8 mouse cellular contexts compared by ENCODE assay signal in the genomic region with DNA sequence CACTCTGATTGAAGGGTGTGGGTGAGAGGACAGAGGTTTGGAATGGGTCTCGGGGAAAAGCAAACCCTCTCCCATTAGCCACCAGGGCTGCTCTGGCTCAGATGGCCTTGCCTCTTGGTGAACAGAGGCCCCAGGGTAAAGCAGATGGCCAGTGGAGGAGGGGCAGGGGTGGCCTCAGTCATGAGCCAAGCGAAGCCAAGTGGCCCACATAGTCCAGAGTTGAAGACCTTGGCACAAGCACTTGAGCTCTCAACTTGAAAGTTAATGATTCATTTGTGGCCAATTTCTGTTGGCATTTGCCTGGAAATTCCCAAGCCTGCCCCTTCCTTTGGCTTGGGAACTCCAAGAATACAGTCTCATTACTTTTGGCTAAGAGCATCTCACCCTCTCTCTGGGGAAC. TPM values are rescaled to one million over a fixed set of nuclear protein-coding genes. Genes with fewer than 3 reads are reported as not detected.
DNase-seq lines count a peak whose midpoint lies in the region; ATAC-seq lines count a peak whose summit lies in the region.

No protein-coding gene starts in this region.

- no peak overlapping the region for H3K4me3 ChIP-seq in midbrain, embryonic 10.5 days
- no peak overlapping the region for H3K4me3 ChIP-seq in midbrain, embryonic 15.5 days
- H3K4me3 ChIP-seq in hindbrain, embryonic 13.5 days = no peak overlapping the region
- H3K4me3 ChIP-seq in macrophage (ENCODE audit: inconsistent target) = no peak overlapping the region

- H3K36me3 ChIP-seq in midbrain, embryonic 10.5 days = peaks cover 6% of the 10 kb centered on the region; the same call in 1 of the 2 replicates
- H3K36me3 ChIP-seq in midbrain, embryonic 15.5 days (replicated peaks) = no peaks in the 10 kb centered on the region
- H3K36me3 ChIP-seq in hindbrain, embryonic 13.5 days = no peaks in the 10 kb centered on the region
- H3K36me3 ChIP-seq in macrophage (ENCODE audit: inconsistent target) = no peaks in the 10 kb centered on the region

- no peaks in the 10 kb centered on the region for H3K27me3 ChIP-seq in midbrain, embryonic 10.5 days (ENCODE audit: low read depth, poor library complexity, severe bottlenecking)
- no peaks in the 10 kb centered on the region for H3K27me3 ChIP-seq in midbrain, embryonic 15.5 days (replicated peaks)
- no peaks in the 10 kb centered on the region for H3K27me3 ChIP-seq in hindbrain, embryonic 13.5 days

- peak; percentile 93 for DNase-seq in heart, adult 11 months
- no peak for DNase-seq in heart, adult 18-20 months
- no peak for DNase-seq in midbrain, embryonic 10.5 days (ENCODE audit: low spot score)
- no peak for DNase-seq in thymus, postnatal 0 days (ENCODE audit: low spot score)

- no peak for ATAC-seq in midbrain, embryonic 15.5 days (replicated peaks)
- ATAC-seq in hindbrain, embryonic 13.5 days (ENCODE audit: low FRiP score) = no peak
- ATAC-seq in erythroid progenitor cell, adult 5-6 weeks (replicated peaks; ENCODE audit: low FRiP score, poor library complexity, severe bottlenecking) = no peak

- no peak overlapping the region for H3K4me2 ChIP-seq in midbrain, embryonic 15.5 days
- no peak overlapping the region for H3K4me2 ChIP-seq in hindbrain, embryonic 13.5 days

- peak overlapping the region; percentile 61 for H3K27ac ChIP-seq in midbrain, embryonic 10.5 days (replicated peaks)
- H3K27ac ChIP-seq in midbrain, embryonic 15.5 days = no peak overlapping the region
- peak overlapping the region; percentile 42 for H3K27ac ChIP-seq in hindbrain, embryonic 13.5 days
- H3K27ac ChIP-seq in macrophage = peak overlapping the region; percentile 28

- peaks cover 100% of the 10 kb centered on the region for H3K4me1 ChIP-seq in midbrain, embryonic 10.5 days
- H3K4me1 ChIP-seq in midbrain, embryonic 15.5 days = peaks cover 98% of the 10 kb centered on the region
- H3K4me1 ChIP-seq in hindbrain, embryonic 13.5 days (replicated peaks) = peaks cover 100% of the 10 kb centered on the region

- H3K9me3 ChIP-seq in midbrain, embryonic 10.5 days (replicated peaks) = no peaks in the 10 kb centered on the region
- no peaks in the 10 kb centered on the region for H3K9me3 ChIP-seq in midbrain, embryonic 15.5 days
- no peaks in the 10 kb centered on the region for H3K9me3 ChIP-seq in hindbrain, embryonic 13.5 days

- no peak overlapping the region for H3K9ac ChIP-seq in midbrain, embryonic 15.5 days
- H3K9ac ChIP-seq in hindbrain, embryonic 13.5 days = no peak overlapping the region

- peaks cover 100% of the 10 kb centered on the region for H3K79me2 ChIP-seq in macrophage (ENCODE audit: inconsistent target)

- WGBS in midbrain, embryonic 10.5 days = 80% methylated on average over 2 of the region's 2 CpGs
- WGBS in midbrain, embryonic 15.5 days = 57% methylated on average over 2 of the region's 2 CpGs
- WGBS in hindbrain, embryonic 13.5 days = 50% methylated on average over 2 of the region's 2 CpGs
- WGBS in macrophage (ENCODE audit: missing documents) = 96% methylated on average over 2 of the region's 2 CpGs

RNA-seq across cellular contexts. Expression of gene Zmiz1, which starts 37.1 kb away (rescaled TPM):
- total RNA-seq in heart, adult 18-20 months (2021) = 10 to 100 TPM; 32.5 to 38.5 TPM
- polyA plus RNA-seq in midbrain, embryonic 10.5 days (2016; fragmentation: Nextera tagmentation; extraction: Ambion mirVana) = 42.2 and 55.8 TPM in 2 replicates
- 77.3 and 78.8 TPM in 2 replicates for polyA plus RNA-seq in midbrain, embryonic 15.5 days (2015; fragmentation: Nextera tagmentation; extraction: Ambion mirVana)
- 58.5 and 65.3 TPM in 2 replicates for polyA plus RNA-seq in hindbrain, embryonic 13.5 days (2015; fragmentation: Nextera tagmentation; extraction: Ambion mirVana)
- total RNA-seq in macrophage (2018; cell fraction: chromatin; rRNA removed) = 100 to 1,000 TPM; 201 to 426 (median 339) TPM
- 100 to 1,000 TPM; 130 to 224 (median 189) TPM for total RNA-seq in macrophage (2018; cell fraction: cytosol; rRNA removed)
- total RNA-seq in macrophage (2018; cell fraction: nucleus; rRNA removed) = 100 to 1,000 TPM; 176 to 364 (median 261) TPM
- polyA plus RNA-seq in macrophage (2018) = 74.5 to 135 TPM (median 101 TPM) in 3 replicates
- polyA plus RNA-seq in thymus, postnatal 0 days (2015; fragmentation: Nextera tagmentation; extraction: Ambion mirVana) = 19.9 and 26.4 TPM in 2 replicates
- 20.9 and 36.0 TPM in 2 replicates for total RNA-seq in erythroid progenitor cell, adult 5-6 weeks (2015; ENCODE audit: low replicate concordance)
- 4.0 and 4.6 TPM in 2 replicates for total RNA-seq in erythroid progenitor cell, adult 5-6 weeks (2017; ENCODE audit: low replicate concordance)
